Mouse (Mus musculus): ENCODE data around the gene Sh3kbp1.

The Sh3kbp1 gene

DNA sequence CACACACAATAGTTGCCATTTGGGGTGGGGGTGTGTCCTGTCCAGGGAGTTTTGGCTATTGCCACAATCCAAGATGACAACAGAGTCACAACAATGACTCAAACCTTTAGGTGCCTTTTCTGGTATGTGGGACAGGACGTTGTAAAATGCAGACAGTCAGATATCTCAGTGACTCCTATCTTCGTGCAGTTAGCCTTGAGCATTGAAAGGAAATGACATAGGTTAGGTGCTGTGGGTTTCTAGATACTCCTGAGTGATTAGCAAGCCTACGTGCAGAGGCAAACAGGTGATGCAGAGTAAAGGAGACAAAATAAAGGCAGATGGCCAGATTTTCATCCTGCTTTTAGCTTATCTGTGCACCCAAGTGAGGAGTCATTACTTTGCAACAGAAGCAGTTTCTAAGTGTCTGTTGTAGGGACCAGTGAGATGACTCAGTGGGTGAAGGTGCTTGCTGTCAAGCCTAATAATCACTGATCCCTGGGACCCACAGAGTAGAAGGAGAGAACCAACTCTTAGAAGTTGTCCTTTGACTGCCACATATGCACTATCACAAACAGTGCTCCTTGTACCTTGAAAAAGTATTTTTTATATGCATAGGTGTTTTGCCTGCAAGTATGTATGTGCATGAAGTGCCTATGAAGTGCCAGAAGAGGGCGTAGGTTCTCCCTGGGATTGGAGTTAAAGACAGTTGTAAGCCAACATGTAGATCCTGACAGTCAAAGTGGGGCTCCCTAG, 50.7 kb downstream of the Sh3kbp1 start:
- in situ Hi-C loops (cut with MboI), result no loop called here

DNA sequence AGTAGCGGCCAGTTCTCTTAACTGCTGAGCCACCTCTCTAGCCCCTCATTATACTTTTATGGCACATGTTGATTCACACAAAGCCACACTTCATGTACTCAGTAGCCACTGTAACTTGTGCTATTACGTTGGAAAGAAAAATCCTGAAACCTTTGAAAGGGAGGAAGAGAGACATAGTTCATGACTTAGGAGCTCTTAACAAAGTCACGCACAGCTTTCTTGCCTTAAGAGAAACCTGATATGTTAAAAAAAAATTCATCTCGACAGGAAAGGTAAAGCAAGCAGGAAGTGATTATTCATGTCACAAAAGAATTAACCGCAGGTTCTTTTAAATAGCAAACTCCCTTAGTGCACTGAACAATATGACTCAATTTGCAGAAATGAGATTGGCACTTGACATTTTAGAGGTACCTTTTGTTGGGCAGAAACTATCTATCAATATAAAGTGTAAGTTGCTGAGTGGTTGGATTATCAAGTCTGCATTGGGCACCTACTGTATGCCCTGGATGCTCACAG, 51.3 kb downstream of the Sh3kbp1 start:
- in situ Hi-C loops (cut with MboI), result no loop called here

- in situ Hi-C loops (cut with MboI), result no loop called here
Observed at GRCm38 (mm10) chrX:159685521-159685920, 58.4 kb downstream of the Sh3kbp1 start.

DNA sequence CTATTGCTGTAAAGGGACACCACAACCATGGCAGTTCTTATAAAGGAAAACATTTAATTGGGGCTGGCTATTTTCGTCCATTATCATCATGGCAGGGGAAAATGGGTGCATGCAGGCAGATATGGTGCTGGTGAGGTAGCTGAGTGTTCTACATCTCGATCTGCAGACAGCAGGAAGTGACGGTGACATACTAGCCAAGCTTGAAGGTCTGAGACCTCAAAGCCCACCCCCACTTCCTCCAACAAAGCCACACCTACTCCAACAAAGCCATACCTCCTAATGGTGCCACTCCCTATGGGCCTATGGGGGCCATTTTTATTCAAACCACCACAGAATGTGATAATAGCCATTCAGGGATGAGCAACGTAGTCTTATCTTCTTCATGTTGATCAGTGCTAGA, 59.8 kb downstream of the Sh3kbp1 start:
- in situ Hi-C loops (cut with MboI), result no loop called here

DNA sequence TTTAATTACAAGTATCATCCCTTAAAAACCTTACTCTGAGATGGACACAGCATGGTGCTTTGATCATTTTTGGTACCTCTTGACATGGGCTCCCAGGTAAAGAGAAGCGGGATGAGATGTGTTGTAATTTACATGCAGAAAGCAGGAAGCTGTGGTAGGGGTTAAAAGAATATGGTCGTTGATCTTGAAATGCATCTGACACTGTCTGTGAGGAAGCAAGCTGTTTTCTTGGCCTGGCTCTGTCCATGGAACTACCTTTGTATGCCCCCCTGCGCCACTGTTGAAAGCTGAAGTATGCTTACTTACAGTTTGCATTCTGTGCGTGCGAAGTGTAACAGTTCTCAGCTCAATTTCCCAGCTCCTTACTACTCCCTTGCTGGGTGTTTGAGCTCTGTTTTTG, 61.6 kb downstream of the Sh3kbp1 start:
- in situ Hi-C loops (cut with MboI), result no loop called here

GRCm38 (mm10) chrX:159689785-159690416, 62.8 kb downstream of the Sh3kbp1 start:
- in situ Hi-C loops (cut with MboI), result no loop called here

DNA sequence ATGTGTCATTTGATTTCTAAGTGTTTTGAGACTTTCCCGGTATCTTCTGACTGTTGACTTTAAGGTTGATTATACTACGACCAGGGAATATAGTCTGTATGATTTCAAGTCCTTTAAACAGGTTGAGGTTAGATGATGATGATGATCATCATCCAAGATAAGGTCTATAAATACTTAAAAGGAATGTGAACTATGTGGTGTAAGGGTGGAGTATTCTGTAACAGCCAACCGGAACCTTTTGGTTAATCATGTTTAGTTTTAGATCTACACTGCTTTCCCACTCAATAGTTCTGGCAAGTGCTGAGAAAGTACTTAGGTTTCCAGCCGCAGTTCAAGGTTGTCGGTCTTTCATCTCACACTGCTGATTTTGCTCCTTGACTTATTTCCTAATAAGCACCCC, 66.1 kb downstream of the Sh3kbp1 start:
- in situ Hi-C loops (cut with MboI), result no loop called here

DNA sequence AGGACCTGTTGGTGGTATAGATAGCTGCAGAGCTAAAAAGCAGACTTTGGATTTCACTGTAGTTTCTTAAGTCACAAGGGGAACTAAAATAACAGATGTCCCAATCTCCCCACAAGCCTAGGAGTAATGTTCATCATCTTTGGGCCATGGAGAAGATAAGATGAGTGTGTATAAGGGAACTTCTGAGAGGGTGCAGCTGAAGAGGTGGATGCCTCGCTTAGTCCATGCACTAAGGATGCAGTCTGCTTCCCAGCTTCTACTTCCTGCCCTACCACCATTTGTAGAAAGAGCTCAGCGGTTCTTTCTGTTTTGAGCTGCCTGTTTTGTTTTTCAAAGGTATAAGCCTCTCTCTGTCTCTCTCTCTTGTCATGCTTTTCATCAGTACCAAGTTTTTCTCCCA, 69.5 kb downstream of the Sh3kbp1 start:
- in situ Hi-C loops (cut with MboI), result no loop called here

- in situ Hi-C loops (cut with MboI), result no loop called here
Observed at GRCm38 (mm10) chrX:159697030-159697454, 70.0 kb downstream of the Sh3kbp1 start.

GRCm38 (mm10) chrX:159702850-159703249, 75.8 kb downstream of the Sh3kbp1 start:
- in situ Hi-C loops (cut with MboI), result no loop called here

DNA sequence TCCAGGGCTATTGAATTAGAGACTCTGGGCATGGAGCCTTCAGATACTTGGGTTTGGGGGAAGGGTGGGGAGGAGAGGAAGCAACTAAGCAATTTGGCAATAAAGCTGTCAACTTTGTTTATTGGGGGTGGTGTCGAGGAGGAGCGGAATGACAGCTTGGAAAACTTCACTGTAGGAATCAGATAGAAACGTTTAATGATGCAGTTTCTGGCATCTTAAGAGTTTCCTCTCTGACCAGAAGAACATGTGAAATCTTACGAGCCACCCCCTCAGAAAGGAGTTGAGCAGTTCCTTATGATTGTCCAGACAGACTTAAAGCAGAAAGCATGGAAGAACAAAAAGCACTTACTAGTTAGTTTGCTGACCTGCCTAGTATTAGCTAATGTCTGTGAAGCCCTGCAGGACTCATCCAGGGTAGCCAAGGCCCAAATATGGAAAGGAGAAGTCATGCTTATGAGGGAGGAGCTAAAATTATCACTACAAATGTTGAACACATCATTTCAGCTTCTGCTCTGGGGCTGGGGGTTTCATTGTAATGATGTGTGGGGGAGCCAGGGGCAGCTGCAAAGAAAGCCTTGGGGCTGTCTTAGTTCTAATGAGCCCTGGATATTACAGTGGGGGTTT, 77.4 kb downstream of the Sh3kbp1 start:
- in situ Hi-C loops (cut with MboI), result no loop called here

DNA sequence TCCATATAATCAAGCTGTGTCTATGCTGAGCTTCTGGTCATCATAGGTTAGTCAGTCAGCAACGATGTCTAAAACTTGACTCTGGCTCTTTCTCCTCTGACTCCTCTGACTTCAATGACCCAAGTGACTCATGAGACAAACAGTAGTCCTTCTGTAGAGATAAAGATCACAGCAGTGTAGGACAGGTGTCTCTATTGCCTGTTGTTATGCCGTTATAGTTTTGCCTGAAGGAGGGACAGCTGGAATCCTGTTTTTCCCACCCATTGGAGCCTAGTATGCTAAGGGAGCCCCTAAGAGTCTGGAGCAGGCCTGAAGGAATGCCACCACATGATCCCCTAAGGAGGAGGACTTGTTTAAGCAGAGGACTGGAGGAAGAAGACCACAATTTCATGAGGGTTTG, 78.3 kb downstream of the Sh3kbp1 start:
- in situ Hi-C loops (cut with MboI), result no loop called here

- in situ Hi-C loops (cut with MboI), result no loop called here
Observed at GRCm38 (mm10) chrX:159708076-159708830, 81.2 kb downstream of the Sh3kbp1 start.

GRCm38 (mm10) chrX:159709296-159709695, 82.2 kb downstream of the Sh3kbp1 start:
- in situ Hi-C loops (cut with MboI), result no loop called here

GRCm38 (mm10) chrX:159711070-159712029, 84.3 kb downstream of the Sh3kbp1 start:
- in situ Hi-C loops (cut with MboI), result no loop called here

- in situ Hi-C loops (cut with MboI), result no loop called here
Observed at GRCm38 (mm10) chrX:159713191-159713590, 86.1 kb downstream of the Sh3kbp1 start.

- in situ Hi-C loops (cut with MboI), result no loop called here
Observed at GRCm38 (mm10) chrX:159721390-159721789, 94.3 kb downstream of the Sh3kbp1 start.

DNA sequence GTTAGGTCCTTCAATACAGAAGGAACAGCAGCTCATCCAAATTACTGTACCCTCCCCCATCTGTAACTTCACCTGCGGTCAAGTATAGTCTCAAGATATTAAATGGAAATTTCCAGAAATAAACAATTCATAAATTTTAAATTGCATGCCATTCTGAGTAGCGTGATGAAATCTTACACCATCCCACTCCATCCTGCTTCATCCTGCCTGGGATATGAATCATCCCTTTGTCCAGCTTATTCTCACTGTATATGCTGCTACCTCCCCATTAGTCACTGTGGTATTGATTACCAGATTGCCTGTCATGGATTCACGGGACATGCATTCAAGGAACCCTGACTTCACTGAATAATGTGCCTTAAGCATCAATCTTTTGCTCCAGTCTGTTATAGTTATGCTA, 104.3 kb downstream of the Sh3kbp1 start:
- in situ Hi-C loops (cut with MboI), result no loop called here

DNA sequence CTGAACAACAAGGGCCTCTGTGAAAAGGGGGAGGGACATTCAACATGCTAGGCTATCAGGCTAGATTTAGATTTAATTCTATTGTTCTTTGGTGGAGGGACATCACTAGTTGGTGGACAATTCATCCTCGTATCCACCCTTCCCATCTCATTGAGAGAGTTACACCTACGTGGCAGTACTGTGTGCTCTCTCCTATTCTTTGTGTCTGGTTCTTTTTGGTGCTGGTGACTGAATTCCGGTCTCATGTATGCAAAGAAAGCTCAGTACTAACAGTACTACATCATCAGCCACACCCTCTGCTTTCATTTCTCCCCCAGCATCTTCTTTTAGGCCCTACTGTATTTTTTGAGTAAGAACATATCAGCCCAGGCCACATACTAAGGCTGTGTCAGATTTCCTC, 105.8 kb downstream of the Sh3kbp1 start:
- in situ Hi-C loops (cut with MboI), result no loop called here

DNA sequence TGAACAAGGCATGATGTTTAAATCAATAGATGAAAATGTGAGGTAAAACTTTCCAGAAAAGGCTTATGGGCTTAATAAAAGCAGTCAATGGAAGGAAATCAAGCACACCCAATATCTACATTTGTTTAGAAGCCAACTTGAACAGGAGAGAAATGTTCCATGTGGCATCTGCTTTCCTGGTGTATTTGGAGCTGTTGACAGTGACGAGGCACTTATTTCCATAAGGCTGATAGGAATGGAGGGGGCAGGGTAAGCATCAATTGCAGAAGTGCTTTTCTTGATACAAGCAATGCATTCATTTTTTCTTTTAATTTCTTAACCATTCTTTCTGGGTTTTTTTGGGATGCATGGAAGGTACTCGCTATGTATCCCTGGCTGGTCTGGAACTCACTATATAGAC, 106.9 kb downstream of the Sh3kbp1 start:
- in situ Hi-C loops (cut with MboI), result no loop called here

DNA sequence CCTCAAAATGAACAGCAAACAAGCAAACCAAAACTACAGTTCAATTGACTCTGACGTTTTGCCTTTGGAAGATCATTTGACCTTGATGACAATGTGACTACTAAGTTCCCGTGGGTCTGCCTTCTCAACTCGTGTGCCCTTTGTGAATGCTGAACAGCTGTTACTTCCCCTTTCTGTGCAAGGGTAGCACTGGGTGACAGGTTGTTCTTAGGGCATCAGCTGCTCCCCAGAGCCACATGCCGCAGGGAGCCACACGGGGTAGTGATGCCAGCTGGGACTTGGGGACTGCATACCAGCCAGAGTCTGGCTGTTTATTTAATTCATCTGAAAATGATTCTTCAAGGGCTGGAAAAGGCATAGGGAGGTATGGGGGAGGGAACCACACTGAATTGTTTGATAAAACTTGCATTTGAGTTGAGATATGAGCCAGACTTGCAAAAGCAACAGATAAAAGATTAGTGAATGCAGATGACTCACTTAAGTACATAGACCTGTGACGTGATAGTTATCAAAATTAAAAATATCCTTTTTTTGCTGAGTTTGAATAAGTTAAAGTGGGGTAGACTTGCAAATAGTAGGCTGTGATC, 108.5 kb downstream of the Sh3kbp1 start:
- in situ Hi-C loops (cut with MboI), result no loop called here
